Mouse (Mus musculus) adrenal gland, postnatal 10 days (tissue): Measurements from ENCODE around the gene Rab26. TPM values are rescaled to one million over a fixed set of nuclear protein-coding genes. Genes with fewer than 3 reads are reported as not detected.

ENCODE experiments used
- DNase-seq: peaks from one replicate; pipeline ENCODE4 v3.0.0; 2021; ENCODE audit warnings: mixed read lengths
- total RNA-seq, 2 experiments: library from RNA; stranded (reverse); gene quantifications; 2 replicates each; pipeline ENCODE4 v1.2.3; 2021

Rab26 gene
- total RNA-seq, 2 experiments from 2014 or later = 1.2 to 1.5 TPM

DNA sequence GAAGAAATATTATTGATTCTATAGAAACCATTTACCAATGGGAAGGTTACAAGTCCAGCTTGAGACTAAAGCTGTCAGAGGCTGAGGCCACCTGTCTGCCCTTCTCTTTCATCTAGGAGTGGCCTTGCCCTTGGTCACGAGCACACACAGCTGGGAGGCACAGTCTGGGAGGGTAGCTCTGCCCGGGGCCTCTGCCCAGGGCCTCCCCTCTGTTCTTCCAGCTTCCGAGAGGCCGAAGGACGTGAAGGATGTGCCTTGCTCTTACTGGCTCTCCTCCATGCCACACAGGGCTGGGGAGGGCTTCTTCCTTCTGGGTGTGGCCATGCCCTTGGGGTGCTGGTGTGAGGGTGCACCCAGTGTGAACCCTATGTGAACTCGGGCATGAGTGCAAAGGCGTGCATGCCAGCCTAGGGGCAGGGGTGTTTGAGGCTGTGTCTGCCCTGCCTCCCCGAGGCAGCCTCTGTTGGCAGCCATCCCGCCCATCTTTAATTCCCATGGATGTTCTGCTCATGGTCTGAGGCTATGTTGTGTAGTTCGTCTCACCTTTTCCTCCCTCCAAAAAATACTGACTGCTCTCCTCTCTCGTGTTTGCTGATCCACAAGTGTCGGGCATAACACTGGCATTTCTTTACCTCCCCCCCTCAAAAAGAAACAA lies 26.1 kb downstream of the Rab26 start:
- DNase-seq = peak; percentile 54

DNA sequence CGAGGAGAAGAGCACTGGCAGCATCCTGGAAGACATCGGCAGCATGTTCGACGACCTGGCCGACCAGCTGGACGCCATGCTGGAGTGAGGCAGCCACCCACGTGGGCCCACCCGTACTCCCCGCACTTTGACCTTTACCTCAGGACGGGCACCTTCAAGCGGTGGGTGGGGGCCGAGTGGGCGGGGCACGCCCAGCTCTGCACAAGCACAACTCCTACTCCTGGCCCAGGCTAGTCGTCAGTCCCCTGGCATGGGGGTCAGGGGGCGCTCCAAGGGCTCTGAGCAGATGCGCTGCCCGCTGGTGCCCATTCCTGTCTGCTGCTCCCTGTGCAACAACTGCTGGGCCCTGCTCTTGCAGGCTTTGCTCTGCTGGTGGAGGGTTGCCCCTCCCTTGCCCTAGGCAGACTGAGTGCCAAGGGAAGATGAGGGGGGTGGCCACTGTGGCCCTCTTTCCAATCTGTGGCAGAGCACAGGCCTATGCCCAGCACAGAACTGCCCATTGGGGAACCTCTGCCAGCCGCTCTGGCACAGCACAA lies 26.8 kb downstream of the Rab26 start:
- no peak for DNase-seq

DNA sequence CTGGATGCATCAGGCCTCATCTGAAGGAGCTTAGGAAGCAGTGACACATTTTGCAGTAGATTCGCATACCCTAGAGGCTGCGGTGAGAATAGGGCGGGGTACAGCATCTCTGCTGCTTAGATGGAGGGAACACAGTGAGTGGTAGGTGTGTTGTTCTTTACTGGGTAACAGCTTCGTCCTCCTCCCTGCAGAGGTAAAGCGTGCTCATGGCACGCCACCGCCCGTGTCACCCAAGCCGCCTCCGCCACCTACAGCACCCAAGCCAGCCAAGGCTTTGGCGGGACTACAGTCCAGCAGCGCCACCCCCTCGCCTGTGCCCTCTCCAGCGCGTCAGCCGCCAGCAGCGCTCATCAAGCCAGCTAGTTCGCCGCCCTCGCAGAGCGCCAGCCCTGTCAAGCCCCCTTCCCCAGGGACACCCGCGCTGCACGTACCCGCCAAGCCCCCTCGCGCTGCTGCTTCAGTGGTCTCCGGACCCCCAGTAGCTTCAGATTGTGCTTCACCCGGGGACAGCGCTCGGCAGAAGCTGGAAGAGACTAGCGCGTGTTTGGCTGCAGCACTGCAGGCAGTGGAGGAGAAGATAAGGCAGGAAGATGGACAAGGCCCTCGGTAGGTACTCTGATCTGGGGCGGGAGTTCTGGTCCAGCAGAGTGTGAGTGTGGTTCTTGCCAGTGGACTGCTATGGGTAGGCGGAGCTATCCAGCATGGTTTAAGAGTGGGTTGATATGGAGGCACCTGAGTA lies 27.5 kb downstream of the Rab26 start:
- DNase-seq = peak; percentile 66

DNA sequence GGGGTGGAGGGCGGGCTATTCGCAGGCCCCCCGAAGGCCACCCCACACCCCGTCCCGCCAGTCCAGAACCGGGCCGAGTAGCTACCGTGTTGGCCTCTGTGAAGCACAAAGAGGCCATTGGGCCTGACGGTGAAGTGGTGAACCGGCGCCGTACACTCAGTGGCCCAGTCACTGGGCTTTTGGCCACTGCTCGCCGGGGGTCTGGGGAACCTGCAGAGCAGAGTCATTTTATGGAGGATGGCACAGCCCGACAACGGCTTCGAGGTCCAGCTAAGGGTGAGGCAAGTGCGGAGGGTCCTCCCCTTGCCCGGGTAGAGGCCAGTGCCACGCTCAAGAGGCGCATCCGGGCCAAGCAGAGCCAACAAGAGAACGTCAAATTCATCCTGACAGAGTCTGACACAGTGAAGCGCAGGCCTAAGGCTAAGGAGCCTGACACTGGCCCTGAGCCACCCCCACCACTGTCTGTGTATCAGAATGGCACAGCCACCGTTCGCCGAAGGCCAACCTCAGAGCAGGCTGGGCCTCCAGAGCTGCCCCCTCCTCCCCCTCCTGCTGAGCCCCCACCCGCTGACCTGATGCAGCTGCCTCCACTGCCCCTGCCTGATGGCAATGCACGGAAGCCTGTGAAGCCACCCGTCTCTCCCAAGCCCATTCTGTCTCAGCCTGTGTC lies 28.6 kb downstream of the Rab26 start:
- no peak for DNase-seq

DNA sequence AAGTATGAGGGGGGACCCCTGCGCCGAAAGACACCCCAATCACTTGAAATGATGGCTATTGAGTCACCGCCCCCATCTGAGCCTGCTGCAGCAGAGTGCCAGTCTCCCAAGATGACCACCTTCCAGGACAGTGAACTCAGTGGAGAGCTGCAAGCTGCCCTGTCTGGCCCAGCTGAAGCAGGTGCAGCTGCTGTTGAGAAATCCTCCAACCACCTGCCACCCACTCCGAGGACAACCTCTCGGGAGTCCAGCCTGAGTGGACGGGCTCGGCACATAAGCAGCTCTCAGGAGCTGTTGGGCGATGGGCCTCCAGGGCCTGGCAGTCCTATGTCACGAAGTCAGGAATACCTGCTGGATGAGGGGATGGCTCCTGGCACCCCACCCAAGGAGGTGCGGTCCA lies 29.9 kb downstream of the Rab26 start:
- DNase-seq = no peak

GRCm38 (mm10) chr17:24502208-24502607 lies 31.8 kb downstream of the Rab26 start:
- DNase-seq = no peak

GRCm38 (mm10) chr17:24496026-24496425 lies 38.0 kb downstream of the Rab26 start:
- DNase-seq = no peak

- DNase-seq = no peak
Observed at GRCm38 (mm10) chr17:24495443-24495842, 38.6 kb downstream of the Rab26 start.

- peak; percentile 72 for DNase-seq
Observed at GRCm38 (mm10) chr17:24494627-24495335, 39.2 kb downstream of the Rab26 start.

DNA sequence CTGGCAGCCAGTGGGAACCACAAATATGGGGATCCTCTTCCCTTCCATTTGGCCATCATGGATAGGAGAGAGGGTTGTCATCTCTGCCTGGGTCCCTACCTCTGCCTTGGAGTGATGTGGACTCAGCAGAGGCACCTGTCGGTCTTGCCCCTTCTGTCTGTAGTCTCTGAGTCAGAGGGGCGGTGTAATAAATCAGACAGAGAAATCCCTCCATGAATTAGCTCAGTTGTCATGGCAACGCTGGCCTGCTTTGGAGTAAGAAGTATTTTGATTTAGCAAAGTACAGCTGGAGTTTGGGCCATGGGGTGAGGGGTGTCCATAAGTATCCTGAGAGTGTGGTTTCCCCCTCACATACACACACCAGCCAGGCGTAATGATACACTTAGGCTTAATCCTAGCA lies 43.6 kb downstream of the Rab26 start:
- DNase-seq = no peak

- no peak for DNase-seq
Observed at GRCm38 (mm10) chr17:24489265-24490030, 44.6 kb downstream of the Rab26 start.

- DNase-seq = no peak
Observed at GRCm38 (mm10) chr17:24488662-24489264, 45.2 kb downstream of the Rab26 start.

- peak; percentile 63 for DNase-seq
Observed at GRCm38 (mm10) chr17:24488186-24488661, 45.8 kb downstream of the Rab26 start, which contains the start of gene Caskin1. TSS of gene Caskin1 (plus strand) at chr17:24488601.

DNA sequence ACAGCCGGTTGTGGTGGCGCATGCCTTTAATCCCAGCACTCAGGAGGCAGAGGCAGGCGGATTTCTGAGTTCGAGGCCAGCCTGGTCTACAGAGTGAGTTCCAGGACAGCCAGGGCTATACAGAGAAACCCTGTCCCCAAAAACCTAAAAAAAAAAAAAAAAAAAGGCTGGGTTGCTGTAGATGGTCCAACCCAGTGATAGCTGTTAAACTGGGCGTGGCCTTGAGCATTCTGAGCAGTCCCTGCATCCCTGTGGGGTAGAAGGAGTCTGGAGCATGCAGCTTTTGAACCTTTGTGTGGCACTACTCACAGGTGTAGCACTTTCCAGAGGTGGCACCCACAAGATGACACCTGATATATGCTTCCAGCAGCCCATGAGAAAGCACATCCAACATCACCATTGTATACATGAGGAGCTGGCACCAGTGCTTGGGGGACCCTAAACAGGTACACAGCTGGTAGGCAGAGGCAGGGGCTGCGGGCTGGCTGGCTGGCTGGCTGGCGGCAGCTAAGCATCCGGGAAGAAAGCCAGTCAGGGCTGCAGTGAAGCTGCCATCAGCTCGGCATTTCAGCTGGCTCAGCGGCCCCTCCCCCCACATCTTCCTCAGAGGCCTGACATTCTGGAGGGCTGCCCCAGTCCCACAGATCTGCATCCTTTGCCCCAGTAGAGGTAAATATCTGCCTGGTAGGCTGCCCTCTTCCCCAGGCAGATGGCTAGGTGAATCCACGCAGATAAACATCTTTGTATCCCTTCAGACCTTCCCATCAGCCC lies 48.7 kb downstream of the Rab26 start:
- no peak for DNase-seq

DNA sequence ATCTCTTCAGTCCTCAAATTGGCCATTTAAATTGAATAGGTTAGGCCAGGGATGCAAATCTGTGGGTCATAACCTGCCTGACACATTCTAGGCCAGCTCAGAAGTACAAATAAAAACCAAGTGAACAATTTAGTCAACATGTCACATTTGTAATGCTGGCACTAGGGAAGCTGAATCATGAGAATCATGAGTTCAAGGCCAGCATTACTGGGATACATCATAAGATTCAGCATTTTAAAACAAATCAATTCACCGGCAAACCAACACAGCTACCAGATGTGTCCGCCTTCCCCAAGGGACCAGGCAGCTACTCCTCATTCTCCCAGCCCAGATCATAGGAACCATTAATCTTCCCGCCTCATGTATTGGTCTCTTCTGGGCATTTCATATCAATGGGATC lies 50.5 kb downstream of the Rab26 start:
- DNase-seq = no peak

DNA sequence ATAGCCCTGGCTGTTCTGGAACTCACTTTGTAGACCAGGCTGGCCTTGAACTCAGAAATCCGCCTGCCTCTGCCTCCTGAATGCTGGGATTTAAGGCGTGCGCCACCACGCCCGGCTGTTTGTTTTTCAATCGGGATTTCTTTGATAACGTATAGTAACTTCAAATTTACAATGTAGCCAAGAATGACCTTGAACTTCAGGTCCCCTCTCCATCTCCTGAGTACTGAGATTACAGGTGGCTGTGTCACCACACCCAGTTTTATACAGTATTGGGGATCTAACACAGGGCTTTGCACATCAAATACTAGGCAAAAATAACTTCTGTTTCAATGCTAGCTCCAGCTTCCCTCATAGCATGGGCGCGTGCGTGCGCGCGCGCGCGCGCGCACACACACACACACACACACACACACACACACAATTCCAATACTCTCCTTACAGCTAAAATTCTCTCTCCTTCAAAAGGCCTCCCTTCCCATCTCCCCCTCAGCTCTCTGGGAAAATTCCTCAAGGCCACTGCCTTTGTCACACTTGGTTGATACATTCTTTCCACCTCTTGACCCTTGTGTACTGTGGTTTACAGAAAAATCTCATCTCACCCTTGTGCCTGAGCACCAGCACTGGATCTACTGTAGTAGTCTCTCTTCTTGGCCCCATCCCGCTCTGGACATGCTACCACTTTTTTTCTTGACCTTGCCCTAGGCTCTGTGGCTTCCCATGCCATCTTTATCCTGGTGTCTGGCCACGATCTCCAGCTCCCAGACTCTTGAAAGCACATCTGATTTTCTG lies 52.8 kb downstream of the Rab26 start:
- DNase-seq = no peak

DNA sequence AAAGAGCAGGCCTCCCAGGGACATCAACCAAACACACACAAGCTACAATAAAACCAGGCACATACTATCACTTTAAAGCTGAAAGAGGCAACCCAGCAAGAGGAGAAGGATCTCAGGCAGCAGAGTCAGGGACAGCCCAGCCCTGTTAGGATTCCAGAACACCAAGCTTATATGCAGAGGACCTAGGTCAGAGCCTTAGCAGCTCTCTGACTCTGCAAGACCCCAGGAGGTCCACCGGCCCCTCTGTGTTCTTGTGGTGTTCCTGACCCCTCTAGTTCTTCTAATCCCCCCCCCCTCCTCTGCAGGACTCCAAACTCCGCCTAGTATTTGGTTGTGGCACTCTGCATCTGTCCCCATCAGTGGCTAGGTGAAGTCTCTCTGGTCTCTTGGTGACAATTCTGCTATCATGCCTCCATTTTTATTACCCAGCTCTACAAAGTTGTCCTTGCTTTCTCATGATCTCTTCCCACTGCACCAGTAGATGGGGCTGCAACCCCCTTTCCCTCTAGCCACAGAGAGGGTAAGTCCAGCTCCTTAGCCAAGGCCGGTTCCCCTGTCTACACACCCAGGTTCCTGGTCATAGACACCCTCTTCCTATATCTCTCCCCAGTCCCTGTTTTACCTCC lies 53.7 kb downstream of the Rab26 start:
- no peak for DNase-seq

GRCm38 (mm10) chr17:24479431-24479830 lies 54.6 kb downstream of the Rab26 start:
- DNase-seq = no peak
